Comparison of ENCODE assay signal across 9 mouse cellular contexts in genomic region chr15:27724298-27724697, GRCm38 (mm10). TPM values are rescaled to one million over a fixed set of nuclear protein-coding genes. Genes with fewer than 3 reads are reported as not detected.
DNase-seq lines count a peak whose midpoint lies in the region; ATAC-seq lines count a peak whose summit lies in the region.
"Had no signal": no experiment of that assay in that cellular context is flagged by ENCODE, and none has a peak within 500 bp of the region (broad histone marks: within the 10 kb centered on the region; RNA-seq: fewer than 3 reads in every experiment).

No protein-coding gene starts in this region.

- no peak overlapping the region for H3K9ac ChIP-seq in heart, embryonic 15.5 days
- H3K9ac ChIP-seq in embryonic facial prominence, embryonic 13.5 days, result no peak overlapping the region
- H3K9ac ChIP-seq: hindbrain, embryonic 14.5 days had no signal

- peaks cover 15% of the 10 kb centered on the region for H3K4me1 ChIP-seq in heart, embryonic 15.5 days (replicated peaks)
- H3K4me1 ChIP-seq in embryonic facial prominence, embryonic 13.5 days, result 0 out of 2 replicates have a peak, but pooled peaks cover 8% of the 10 kb centered on the region

- H3K36me3 ChIP-seq in heart, embryonic 15.5 days, result no peaks in the 10 kb centered on the region
- no peaks in the 10 kb centered on the region; the same call in 1 of the 2 replicates for H3K36me3 ChIP-seq in embryonic facial prominence, embryonic 13.5 days

- ATAC-seq in heart, embryonic 15.5 days (replicated peaks; ENCODE audit: insufficient number of reproducible peaks, insufficient read depth, low FRiP score, low read depth), result 0 out of 2 replicates have a peak, but pooled peaks have one; percentile 29
- no peak for ATAC-seq in embryonic facial prominence, embryonic 13.5 days (ENCODE audit: insufficient number of reproducible peaks, insufficient read depth, low FRiP score, low TSS enrichment, low read depth)

- no peak for DNase-seq in heart, adult 9 months (ENCODE audit: low spot score in 2 of 2)
- peak; percentile 74 for DNase-seq in CD4-positive helper T cell, adult 2 months (ENCODE audit: low read depth, low spot score)
- DNase-seq in lung, postnatal 25 days (ENCODE audit: low spot score), result peak; percentile 25
- no peak for DNase-seq in ovary, adult 18-20 months (ENCODE audit: low spot score)
- no peak for DNase-seq in ovary, postnatal 36 days (ENCODE audit: low spot score)
- no peak for DNase-seq in urinary bladder, postnatal 4 days (ENCODE audit: low spot score in 2 of 2)

- H3K4me3 ChIP-seq in heart, embryonic 15.5 days, result no peak overlapping the region
- no peak overlapping the region for H3K4me3 ChIP-seq in embryonic facial prominence, embryonic 13.5 days

- H3K9me3 ChIP-seq in heart, embryonic 15.5 days (replicated peaks), result no peaks in the 10 kb centered on the region
- H3K9me3 ChIP-seq in embryonic facial prominence, embryonic 13.5 days, result no peaks in the 10 kb centered on the region

- H3K4me2 ChIP-seq in heart, embryonic 15.5 days, result peak overlapping the region; percentile 6; the same call in 1 of the 2 replicates
- H3K4me2 ChIP-seq in embryonic facial prominence, embryonic 13.5 days, result no peak overlapping the region
- H3K4me2 ChIP-seq: hindbrain, embryonic 14.5 days had no signal

- peak overlapping the region; percentile 50 for H3K27ac ChIP-seq in heart, embryonic 15.5 days
- H3K27ac ChIP-seq in embryonic facial prominence, embryonic 13.5 days, result 0 out of 2 replicates have a peak overlapping the region, but pooled peaks have one; percentile 11
- H3K27ac ChIP-seq: hindbrain, embryonic 14.5 days had no signal

- WGBS in heart, embryonic 15.5 days, result 46% methylated on average over 6 of the region's 6 CpGs
- WGBS in embryonic facial prominence, embryonic 13.5 days, result 74% methylated on average over 6 of the region's 6 CpGs

- H3K27me3 ChIP-seq in heart, embryonic 15.5 days, result no peaks in the 10 kb centered on the region
- no peaks in the 10 kb centered on the region for H3K27me3 ChIP-seq in embryonic facial prominence, embryonic 13.5 days

RNA-seq across cellular contexts. Expression of gene Otulinl, which starts 42.9 kb away (rescaled TPM):
- polyA plus RNA-seq in heart, embryonic 15.5 days (2015; fragmentation: Nextera tagmentation; extraction: Ambion mirVana), result 5.3 and 10.1 TPM in 2 replicates
- 19.8 and 27.0 TPM in 2 replicates for polyA plus RNA-seq in embryonic facial prominence, embryonic 13.5 days (2015; fragmentation: Nextera tagmentation; extraction: Ambion mirVana)

Comparison
In these comparisons a context has a peak if more than half of its experiments do, and no peak if none do; other contexts are left out.
1. DNase-seq: peak in CD4-positive helper T cell, adult 2 months (single experiment) and lung, postnatal 25 days (single experiment); none in heart, adult 9 months (0 of 2), ovary, adult 18-20 months (single experiment), ovary, postnatal 36 days (single experiment) and urinary bladder, postnatal 4 days (0 of 2).